Mouse (Mus musculus): ENCODE results near the gene Top3a. TPM values are rescaled to one million over a fixed set of nuclear protein-coding genes. Genes with fewer than 3 reads are reported as not detected.

Top3a gene
- polyA plus RNA-seq, 1 experiment from 2014 or later: 25.9 TPM

DNA sequence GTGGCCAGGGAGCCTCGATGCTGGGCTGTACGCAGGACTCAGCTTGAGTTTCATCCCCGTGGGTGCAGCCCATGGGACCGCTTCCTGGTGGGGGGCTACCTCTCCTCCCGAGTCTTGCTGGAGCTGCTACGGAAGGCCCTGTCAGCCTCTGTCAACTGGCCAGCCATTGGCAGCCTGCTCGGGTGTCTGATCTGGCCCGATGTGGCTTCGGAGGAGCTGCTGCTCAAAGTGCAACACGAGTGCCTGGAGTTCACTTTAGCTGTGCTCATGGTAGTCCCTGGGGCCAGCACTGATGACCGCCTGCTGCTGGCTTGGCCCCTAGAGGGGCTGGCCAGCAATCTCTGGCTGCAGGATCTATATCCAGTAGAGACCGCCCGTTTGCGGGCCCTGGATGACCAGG, 45.9 kb downstream of the Top3a start:
- Histone ChIP-seq H3K36me3 (ENCODE audit: control insufficient read depth, insufficient read depth, low read length) (no peaks in the 10 kb centered on the region), H3K4me3 (ENCODE audit: low read depth, low read length) (no peak overlapping the region), H3K27ac (ENCODE audit: low read depth, low read length) (no peak overlapping the region), H3K4me1 (replicated peaks; ENCODE audit: control insufficient read depth, insufficient read depth, low read length) (peaks cover 7% of the 10 kb centered on the region; the same call in 1 of the 2 replicates), H3K27me3 (ENCODE audit: control insufficient read depth, insufficient read depth, low read length) (no peaks in the 10 kb centered on the region), H3K4me2 (ENCODE audit: low read depth, low read length, severe bottlenecking) (no peak overlapping the region), H3K9ac (ENCODE audit: low read length) (no peak overlapping the region), H3K9me3 (ENCODE audit: control insufficient read depth, low read length) (no peaks in the 10 kb centered on the region)
- DNase-seq (ENCODE audit: low spot score): no peak
- ATAC-seq (replicated peaks; ENCODE audit: low FRiP score): no peak
- 94% methylated on average over 14 of the region's 14 CpGs for WGBS

DNA sequence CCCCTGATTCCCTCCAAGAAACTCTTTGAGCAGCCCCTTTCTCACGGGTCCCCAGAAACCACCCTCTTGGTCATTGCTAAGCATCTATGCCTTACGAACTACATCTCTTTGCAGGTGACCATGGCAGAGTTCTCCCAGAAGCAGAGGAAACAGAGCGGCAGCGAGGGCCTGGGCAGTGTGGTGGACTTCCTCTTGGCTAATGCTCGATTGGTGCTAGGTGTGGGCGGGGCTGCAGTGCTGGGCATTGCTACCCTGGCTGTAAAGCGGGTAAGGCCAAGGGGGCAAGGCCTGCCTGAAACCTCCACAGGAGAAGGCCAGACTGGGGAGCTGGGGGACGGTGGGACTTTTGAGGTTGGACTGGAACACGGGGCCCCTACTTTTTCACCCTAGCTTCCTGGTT, 47.0 kb downstream of the Top3a start:
- no peak overlapping the region for H3K9ac ChIP-seq (ENCODE audit: low read length)
- DNase-seq (ENCODE audit: low spot score) (no peak), ATAC-seq (replicated peaks; ENCODE audit: low FRiP score) (no peak)
- H3K27me3 ChIP-seq (ENCODE audit: control insufficient read depth, insufficient read depth, low read length): no peaks in the 10 kb centered on the region
- H3K4me2 ChIP-seq (ENCODE audit: low read depth, low read length, severe bottlenecking): no peak overlapping the region
- WGBS: 91% methylated on average over 9 of the region's 9 CpGs
- no peaks in the 10 kb centered on the region for H3K36me3 ChIP-seq (ENCODE audit: control insufficient read depth, insufficient read depth, low read length)
- no peaks in the 10 kb centered on the region for H3K9me3 ChIP-seq (ENCODE audit: control insufficient read depth, low read length)
- H3K4me1 ChIP-seq (replicated peaks; ENCODE audit: control insufficient read depth, insufficient read depth, low read length): peaks cover 9% of the 10 kb centered on the region; the same call in 1 of the 2 replicates
- no peak overlapping the region for H3K27ac ChIP-seq (ENCODE audit: low read depth, low read length)
- H3K4me3 ChIP-seq (ENCODE audit: low read depth, low read length): no peak overlapping the region

DNA sequence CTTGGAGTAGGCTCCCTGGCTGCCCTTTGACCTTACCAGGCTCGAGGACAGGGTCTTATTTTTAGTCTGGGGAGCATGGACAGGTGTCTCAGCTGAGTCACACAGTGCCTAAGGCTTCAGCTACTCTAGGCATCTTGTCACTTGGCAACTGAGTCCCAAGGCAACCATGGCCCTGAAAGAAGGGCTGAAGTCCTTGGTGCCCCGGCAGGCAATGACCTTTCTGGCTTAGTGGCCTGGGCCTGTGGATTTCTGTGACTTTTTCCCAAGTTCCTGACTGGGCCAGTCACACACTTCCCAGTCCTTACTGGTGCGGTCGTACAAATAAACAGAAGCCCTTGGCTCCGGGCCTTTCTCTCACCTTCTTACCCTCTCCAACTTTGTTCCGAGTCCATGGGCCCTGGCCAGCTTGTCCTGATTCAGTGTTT, 47.9 kb downstream of the Top3a start:
- H3K9me3 ChIP-seq (ENCODE audit: control insufficient read depth, low read length): no peaks in the 10 kb centered on the region
- H3K9ac ChIP-seq (ENCODE audit: low read length): no peak overlapping the region
- WGBS: 84% methylated on average over 6 of the region's 6 CpGs
- no peaks in the 10 kb centered on the region for H3K27me3 ChIP-seq (ENCODE audit: control insufficient read depth, insufficient read depth, low read length)
- DNase-seq (ENCODE audit: low spot score) (no peak), ATAC-seq (replicated peaks; ENCODE audit: low FRiP score) (no peak)
- H3K4me1 ChIP-seq (replicated peaks; ENCODE audit: control insufficient read depth, insufficient read depth, low read length): peaks cover 9% of the 10 kb centered on the region; the same call in 1 of the 2 replicates
- no peak overlapping the region for H3K4me2 ChIP-seq (ENCODE audit: low read depth, low read length, severe bottlenecking)
- peak overlapping the region; percentile 69 for H3K4me3 ChIP-seq (ENCODE audit: low read depth, low read length)
- no peaks in the 10 kb centered on the region for H3K36me3 ChIP-seq (ENCODE audit: control insufficient read depth, insufficient read depth, low read length)
- no peak overlapping the region for H3K27ac ChIP-seq (ENCODE audit: low read depth, low read length)

DNA sequence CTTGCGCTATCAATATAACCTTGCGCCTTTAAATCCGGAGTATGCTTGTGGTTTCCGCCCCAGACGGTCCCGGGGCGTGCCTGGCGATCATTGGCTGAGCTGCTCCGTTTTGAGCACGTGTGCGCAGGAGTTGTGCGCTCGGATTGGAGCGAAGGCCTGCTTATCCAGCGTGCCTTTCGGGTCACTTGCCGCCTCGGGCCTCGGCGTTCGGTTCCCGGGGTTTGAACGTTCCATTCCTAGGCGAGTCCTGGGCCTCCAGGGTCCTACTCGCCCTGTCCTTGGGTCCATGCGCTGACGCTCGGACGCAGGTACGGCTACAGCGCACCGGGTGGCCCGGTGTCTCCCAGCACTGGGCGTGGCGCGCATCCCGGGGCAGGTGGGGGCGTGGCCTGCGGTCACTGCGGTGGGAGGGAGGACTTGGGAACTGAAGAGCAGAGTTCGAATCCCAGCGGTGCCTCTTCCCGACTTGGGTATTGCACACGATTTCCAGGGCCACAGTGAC, 48.9 kb downstream of the Top3a start, which contains the start of gene Mief2:
TSS of gene Mief2 (plus strand) at position 139 of the 502 bp plus-strand sequence.
- Histone ChIP-seq H3K36me3 (ENCODE audit: control insufficient read depth, insufficient read depth, low read length) (no peaks in the 10 kb centered on the region; the same call in 1 of the 2 replicates), H3K9me3 (ENCODE audit: control insufficient read depth, low read length) (no peaks in the 10 kb centered on the region), H3K4me2 (ENCODE audit: low read depth, low read length, severe bottlenecking) (peak within 1 kb of the TSS; percentile 80), H3K9ac (ENCODE audit: low read length) (peak within 1 kb of the TSS; percentile 80), H3K4me3 (ENCODE audit: low read depth, low read length) (peak within 1 kb of the TSS; percentile 90), H3K27me3 (ENCODE audit: control insufficient read depth, insufficient read depth, low read length) (no peaks in the 10 kb centered on the region), H3K27ac (ENCODE audit: low read depth, low read length) (peak within 1 kb of the TSS; percentile 64), H3K4me1 (replicated peaks; ENCODE audit: control insufficient read depth, insufficient read depth, low read length) (peaks cover 9% of the 10 kb centered on the region; the same call in 1 of the 2 replicates)
- ATAC-seq (replicated peaks; ENCODE audit: low FRiP score) (peak; percentile 89), DNase-seq (ENCODE audit: low spot score) (peak; percentile 94)
- WGBS: 1% methylated on average over 44 of the region's 44 CpGs

DNA sequence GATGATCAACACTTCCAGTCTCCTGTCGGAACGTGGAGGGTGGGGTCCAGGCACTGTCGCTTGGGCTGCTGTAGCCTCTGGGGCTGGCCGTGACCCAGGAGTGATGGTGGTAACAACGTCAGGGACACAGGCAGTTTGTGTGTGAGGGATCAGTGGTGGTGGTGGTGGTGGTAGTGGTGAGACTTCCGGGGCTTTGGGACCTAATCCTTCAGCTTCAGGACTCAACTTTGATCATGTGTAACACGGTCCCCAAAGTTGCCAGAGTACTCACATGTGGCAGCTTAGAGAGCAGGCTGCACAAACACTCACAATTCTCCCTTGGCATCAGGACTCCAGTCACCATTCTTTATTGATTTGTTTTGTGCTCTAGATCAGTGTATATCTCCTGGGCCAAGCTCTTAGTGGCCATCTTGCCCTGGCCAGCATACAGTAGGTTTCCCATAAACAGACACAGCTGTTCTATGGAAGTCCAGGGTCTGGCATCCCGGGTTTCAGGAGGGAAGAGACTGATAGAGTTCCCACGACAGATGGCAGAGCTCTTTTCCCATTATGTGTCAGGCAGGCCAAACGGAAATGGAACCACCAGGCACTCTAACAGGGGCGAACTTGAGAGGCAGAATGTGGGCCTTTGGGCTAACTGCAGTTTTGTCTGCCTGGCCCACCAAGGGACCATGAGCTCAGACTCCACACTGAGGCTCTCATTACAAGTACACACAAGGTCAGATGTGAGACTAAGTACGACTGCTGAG, 49.6 kb downstream of the Top3a start:
- Histone ChIP-seq H3K4me2 (ENCODE audit: low read depth, low read length, severe bottlenecking) (peak overlapping the region; percentile 80), H3K9me3 (ENCODE audit: control insufficient read depth, low read length) (no peaks in the 10 kb centered on the region), H3K36me3 (ENCODE audit: control insufficient read depth, insufficient read depth, low read length) (no peaks in the 10 kb centered on the region; the same call in 1 of the 2 replicates), H3K4me1 (replicated peaks; ENCODE audit: control insufficient read depth, insufficient read depth, low read length) (peaks cover 9% of the 10 kb centered on the region; the same call in 1 of the 2 replicates), H3K27me3 (ENCODE audit: control insufficient read depth, insufficient read depth, low read length) (no peaks in the 10 kb centered on the region), H3K9ac (ENCODE audit: low read length) (peak overlapping the region; percentile 80), H3K27ac (ENCODE audit: low read depth, low read length) (peak overlapping the region; percentile 26), H3K4me3 (ENCODE audit: low read depth, low read length) (peak overlapping the region; percentile 90)
- no peak for DNase-seq (ENCODE audit: low spot score)
- 8% methylated on average over 12 of the region's 12 CpGs for WGBS
- peak; percentile 22; the same call in 1 of the 2 replicates for ATAC-seq (replicated peaks; ENCODE audit: low FRiP score)

DNA sequence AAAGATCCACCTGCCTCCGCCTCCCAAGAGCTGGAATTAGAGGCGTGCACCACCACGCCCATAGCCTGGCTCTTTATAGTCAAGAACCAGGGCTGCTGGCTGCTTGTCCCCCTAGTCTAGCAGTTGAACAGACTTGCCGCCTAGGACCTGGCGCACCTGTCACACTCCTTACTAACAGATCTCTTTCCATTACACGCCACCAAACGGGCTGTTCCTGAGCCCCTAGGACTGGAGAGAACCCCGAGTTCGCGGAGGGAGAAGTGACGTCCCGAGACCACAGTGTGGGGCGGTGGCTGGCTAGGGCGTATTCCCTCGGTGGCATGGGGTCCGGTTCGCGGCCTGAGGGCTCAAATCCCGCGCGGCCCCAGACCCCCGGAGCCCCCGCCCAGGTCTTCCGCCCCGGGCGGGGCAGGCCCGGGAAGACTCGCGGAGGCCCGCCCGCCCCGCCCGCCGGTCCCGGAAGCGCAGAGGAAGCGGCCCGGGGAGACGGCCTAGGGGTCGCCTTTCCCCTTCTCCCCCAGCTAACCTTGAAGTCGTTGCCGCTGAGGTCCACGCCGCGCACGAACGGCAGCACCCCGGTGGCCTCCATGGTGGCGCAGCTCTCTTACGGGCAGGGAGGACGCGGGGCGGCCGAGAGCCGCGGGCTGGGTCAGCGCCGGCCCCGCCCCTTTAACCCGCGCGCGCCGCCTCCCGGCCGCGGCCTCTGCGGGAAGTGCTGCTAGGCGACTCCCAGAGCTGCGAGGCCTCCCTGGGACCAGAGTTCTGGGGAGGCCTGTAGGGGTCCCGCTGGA, 50.4 kb downstream of the Top3a start, which contains the start of gene Flii:
TSS of gene Flii (minus strand) at position 663 of the 791 bp plus-strand sequence.
- H3K9me3 ChIP-seq (ENCODE audit: control insufficient read depth, low read length): no peaks in the 10 kb centered on the region
- H3K4me3 ChIP-seq (ENCODE audit: low read depth, low read length): peak within 1 kb of the TSS; percentile 90
- H3K27me3 ChIP-seq (ENCODE audit: control insufficient read depth, insufficient read depth, low read length): no peaks in the 10 kb centered on the region
- peak within 1 kb of the TSS; percentile 26 for H3K27ac ChIP-seq (ENCODE audit: low read depth, low read length)
- peaks cover 4% of the 10 kb centered on the region; the same call in 1 of the 2 replicates for H3K36me3 ChIP-seq (ENCODE audit: control insufficient read depth, insufficient read depth, low read length)
- H3K4me2 ChIP-seq (ENCODE audit: low read depth, low read length, severe bottlenecking): peak within 1 kb of the TSS; percentile 80
- 1% methylated on average over 64 of the region's 71 CpGs for WGBS
- H3K9ac ChIP-seq (ENCODE audit: low read length): peak within 1 kb of the TSS; percentile 80
- peak; percentile 89 for DNase-seq (ENCODE audit: low spot score)
- peak; percentile 73 for ATAC-seq (replicated peaks; ENCODE audit: low FRiP score)
- peaks cover 9% of the 10 kb centered on the region; the same call in 1 of the 2 replicates for H3K4me1 ChIP-seq (replicated peaks; ENCODE audit: control insufficient read depth, insufficient read depth, low read length)

DNA sequence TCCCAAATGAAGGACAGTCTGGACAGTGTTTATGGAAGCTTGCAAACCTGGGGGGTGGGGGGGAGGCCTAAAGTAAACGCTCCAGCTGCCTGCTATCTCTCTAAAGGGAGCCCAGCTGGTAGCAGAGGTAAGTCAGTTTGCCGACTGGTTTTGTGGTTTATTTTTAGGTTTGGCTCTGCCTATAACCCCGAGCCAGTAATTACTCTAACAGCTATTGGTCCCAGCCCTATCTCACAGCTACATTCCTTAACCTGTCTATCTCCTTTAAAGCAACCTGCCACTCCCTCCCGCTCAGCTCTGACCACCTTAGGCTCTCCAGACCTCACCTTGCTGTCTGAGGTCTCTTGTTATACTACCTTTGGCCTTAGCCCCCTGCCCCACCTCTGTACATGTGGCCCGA, 57.9 kb downstream of the Top3a start:
- H3K9ac ChIP-seq (ENCODE audit: low read length): no peak overlapping the region
- 83% methylated on average over 5 of the region's 5 CpGs for WGBS
- no peaks in the 10 kb centered on the region for H3K4me1 ChIP-seq (replicated peaks; ENCODE audit: control insufficient read depth, insufficient read depth, low read length)
- peaks cover 5% of the 10 kb centered on the region; the same call in 1 of the 2 replicates for H3K36me3 ChIP-seq (ENCODE audit: control insufficient read depth, insufficient read depth, low read length)
- ATAC-seq (replicated peaks; ENCODE audit: low FRiP score) (no peak), DNase-seq (ENCODE audit: low spot score) (no peak)
- H3K9me3 ChIP-seq (ENCODE audit: control insufficient read depth, low read length): no peaks in the 10 kb centered on the region
- H3K4me3 ChIP-seq (ENCODE audit: low read depth, low read length): no peak overlapping the region
- no peak overlapping the region for H3K27ac ChIP-seq (ENCODE audit: low read depth, low read length)
- no peaks in the 10 kb centered on the region for H3K27me3 ChIP-seq (ENCODE audit: control insufficient read depth, insufficient read depth, low read length)
- H3K4me2 ChIP-seq (ENCODE audit: low read depth, low read length, severe bottlenecking): no peak overlapping the region

DNA sequence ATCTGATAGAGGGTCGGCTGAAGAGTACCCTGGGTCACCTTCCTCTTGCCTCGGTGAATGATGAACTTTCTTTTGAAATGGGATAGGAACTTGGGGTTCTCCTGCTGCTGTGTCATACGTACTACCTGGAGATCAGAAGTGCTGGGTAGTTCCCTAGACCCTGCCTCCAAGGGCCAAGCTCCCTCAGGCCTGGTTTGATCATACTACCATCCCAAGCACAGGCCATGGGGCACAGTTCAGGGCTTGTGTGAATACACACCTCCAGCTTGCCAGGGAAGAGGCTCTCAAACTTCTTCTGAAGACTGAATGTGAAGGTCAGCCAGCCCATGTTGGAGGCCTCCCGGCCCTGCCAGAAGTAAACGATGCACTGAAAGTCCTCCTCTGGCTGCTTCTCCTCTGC, 61.3 kb downstream of the Top3a start:
- no peaks in the 10 kb centered on the region for H3K4me1 ChIP-seq (replicated peaks; ENCODE audit: control insufficient read depth, insufficient read depth, low read length)
- H3K36me3 ChIP-seq (ENCODE audit: control insufficient read depth, insufficient read depth, low read length): peaks cover 21% of the 10 kb centered on the region; the same call in 1 of the 2 replicates
- ATAC-seq (replicated peaks; ENCODE audit: low FRiP score) (no peak), DNase-seq (ENCODE audit: low spot score) (no peak)
- WGBS: 90% methylated on average over 5 of the region's 5 CpGs
- no peak overlapping the region for H3K4me2 ChIP-seq (ENCODE audit: low read depth, low read length, severe bottlenecking)
- no peak overlapping the region for H3K9ac ChIP-seq (ENCODE audit: low read length)
- H3K4me3 ChIP-seq (ENCODE audit: low read depth, low read length): no peak overlapping the region
- H3K27me3 ChIP-seq (ENCODE audit: control insufficient read depth, insufficient read depth, low read length): no peaks in the 10 kb centered on the region
- no peaks in the 10 kb centered on the region for H3K9me3 ChIP-seq (ENCODE audit: control insufficient read depth, low read length)
- H3K27ac ChIP-seq (ENCODE audit: low read depth, low read length): no peak overlapping the region
